Mouse (Mus musculus) neutrophil, adult 83 days (primary cell): ENCODE data around the gene Espl1. TPM values are rescaled to one million over a fixed set of nuclear protein-coding genes. Genes with fewer than 3 reads are reported as not detected.

Source experiments
- total RNA-seq, 2 experiments: library from RNA; stranded (reverse); gene quantifications; one replicate each; pipeline ENCODE4 v1.2.4; 2023

Espl1 gene
- total RNA-seq, result 10 to 100 TPM; 46.9 to 47.3 TPM

GRCm38 (mm10) chr15:102295633-102296367, at the start of gene Espl1:
Espl1 (plus strand) TSS chr15:102296266.

DNA sequence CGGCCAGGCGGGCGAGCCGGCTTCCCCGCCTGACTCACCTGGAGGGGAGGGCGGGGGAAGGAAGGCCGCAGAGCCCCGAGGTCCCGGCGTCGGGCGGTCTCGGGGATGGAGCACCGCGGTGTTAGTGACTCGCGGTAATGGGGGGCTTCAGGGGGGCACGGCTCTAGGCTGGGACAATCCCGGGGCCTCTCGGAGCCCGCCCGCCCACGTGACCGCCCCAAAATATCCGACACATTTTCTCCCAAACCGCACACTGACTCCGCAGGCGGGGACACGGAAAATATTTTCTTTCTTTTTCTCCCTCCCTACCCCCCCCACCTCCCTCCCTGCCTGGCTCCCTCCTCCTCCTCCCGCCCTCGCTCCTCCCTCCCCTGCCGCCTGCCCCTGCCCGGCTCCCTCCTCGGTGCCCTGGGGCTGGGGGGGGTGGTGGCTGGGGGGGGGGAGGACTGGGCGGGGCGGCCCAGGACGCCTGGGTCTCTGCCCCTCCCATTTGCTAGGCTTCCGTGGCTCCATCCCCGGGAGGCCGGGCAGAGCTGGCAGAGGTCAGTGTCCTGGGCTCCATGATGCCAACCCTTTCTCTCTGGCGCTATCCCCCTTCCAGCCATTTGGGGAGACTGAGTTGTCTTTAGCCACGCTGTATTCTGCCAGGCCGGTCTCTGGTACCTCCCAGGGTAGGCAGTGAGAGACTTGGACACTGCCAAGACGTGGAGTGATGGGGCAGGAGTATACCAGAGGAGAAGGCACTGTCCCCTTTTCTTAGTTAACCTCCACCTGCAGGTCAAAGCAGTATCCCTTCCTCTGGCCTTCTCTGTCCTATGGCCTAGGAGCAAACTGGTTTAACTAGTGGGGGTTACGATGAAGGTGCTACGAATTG, 38.6 kb upstream of the Espl1 start, which contains the start of gene Rarg:
Gene Rarg (minus strand): TSS at position 316 of the 874 bp plus-strand sequence.

DNA sequence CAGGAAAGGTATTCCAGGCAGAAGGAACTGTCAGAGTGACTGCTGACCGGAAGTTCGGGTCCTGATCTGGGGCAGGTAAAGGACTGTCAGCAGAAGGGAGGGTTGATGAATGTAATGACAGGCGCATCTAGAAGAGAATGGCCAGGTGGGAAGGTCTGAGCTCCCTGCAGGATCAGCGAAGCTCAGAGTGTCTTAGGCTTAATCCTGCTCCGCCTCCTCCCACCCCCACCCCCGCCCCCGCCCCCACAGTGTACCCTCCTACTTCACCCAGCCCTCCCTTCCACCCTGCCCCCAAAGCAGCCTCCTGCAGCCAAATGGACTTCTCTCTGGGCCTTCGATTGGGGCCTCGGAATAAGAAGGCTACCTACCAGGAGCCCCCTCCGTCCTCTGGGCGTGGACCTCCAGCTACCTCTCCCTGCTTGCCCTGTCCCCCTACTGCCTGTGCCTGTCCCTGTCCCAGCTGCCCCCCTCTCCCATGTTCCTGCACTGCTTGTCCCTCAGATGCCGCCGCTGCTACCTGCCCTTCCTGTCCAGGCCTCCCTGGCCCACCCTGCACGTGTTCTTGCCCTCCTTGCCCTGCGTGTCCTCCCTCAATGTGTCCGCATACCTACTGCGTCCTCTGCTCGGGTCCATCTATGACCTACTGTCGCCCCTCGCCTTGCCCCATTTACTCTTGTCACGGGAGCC, 25.6 kb upstream of the Espl1 start, which contains the start of gene Gm9918:
Gene Gm9918 (plus strand): TSS at position 290 of the 687 bp plus-strand sequence.

DNA sequence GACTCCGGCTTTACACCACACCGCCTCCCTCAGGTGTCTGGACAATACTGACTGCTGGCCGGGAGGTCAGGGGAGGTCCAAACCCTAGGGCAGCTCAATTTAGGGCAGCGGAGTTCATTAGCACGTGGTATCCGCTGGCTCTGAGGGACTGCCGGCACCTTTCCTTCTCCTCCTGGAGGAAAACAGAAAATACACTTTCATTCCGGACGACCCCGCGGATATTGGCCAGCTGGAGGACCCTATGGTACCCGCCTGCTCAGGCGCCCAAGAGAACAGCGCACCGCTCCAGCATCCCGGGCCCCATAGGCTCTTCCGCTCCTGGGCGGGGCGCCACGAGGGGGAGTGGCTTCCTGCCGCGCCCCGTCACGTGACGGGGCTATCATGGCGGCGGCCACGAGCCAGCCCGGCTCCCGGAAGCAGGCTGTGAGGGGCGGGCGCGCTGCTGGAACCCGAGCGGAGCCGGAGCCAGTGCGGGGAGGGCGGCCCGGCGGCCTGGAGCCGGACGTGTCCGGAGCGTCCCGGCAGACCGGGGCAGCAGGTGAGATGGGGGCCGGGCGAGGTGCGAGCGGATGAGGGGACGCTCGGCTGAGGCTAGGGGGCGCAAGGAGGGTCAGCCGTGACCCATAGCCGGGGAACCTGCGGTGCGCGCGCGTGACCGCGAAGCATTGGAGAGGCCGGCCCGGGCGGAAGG, 16.8 kb upstream of the Espl1 start, which contains the start of gene Mfsd5:
Gene Mfsd5 (plus strand): TSS at position 363 of the 691 bp plus-strand sequence.

GRCm38 (mm10) chr15:102326022-102326576, 30.0 kb downstream of the Espl1 start, which contains the start of gene Pfdn5:
Pfdn5 (plus strand) TSS chr15:102326116.

DNA sequence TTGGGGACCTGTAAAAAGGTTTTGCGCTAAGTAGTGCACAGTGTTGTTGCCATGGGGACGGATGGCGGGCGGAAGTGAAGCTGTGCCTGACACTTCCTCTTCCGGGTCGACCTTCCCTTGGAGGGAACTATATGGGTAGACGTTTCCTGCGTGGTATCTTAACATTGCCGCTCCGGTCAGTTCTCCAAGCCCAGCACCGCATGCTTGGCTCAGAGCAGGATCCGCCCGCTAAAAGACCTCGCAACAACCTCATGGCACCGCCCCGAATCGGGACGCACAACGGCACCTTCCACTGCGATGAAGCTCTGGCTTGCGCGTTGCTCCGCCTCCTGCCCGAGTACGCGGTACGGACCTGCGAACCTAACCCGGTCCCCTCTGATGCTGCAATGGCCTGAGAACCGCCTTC, 35.5 kb downstream of the Espl1 start, which contains the start of gene Myg1:
Gene Myg1 (plus strand): TSS at position 100 of the 406 bp plus-strand sequence.

GRCm38 (mm10) chr15:102350138-102350941, 54.3 kb downstream of the Espl1 start, which contains the start of gene Aaas:
Aaas (minus strand) TSS chr15:102350771.

GRCm38 (mm10) chr15:102366733-102367344, 70.8 kb downstream of the Espl1 start, which contains the start of gene Sp7:
Sp7 (minus strand) TSS chr15:102367182.

Other genes with a start within 250 kb of the Espl1 start
- 100 to 1,000 TPM; 134 to 139 TPM for gene Eif4b, start 222.5 kb upstream of the Espl1 start, total RNA-seq
- gene Tns2, start 195.9 kb upstream of the Espl1 start, total RNA-seq, result under 1 TPM; 0.53 to 0.64 TPM
- 10 to 100 TPM; 23.0 to 23.2 TPM for gene Spryd3, start 160.0 kb upstream of the Espl1 start, total RNA-seq
- under 1 TPM; 0.31 to 0.38 TPM for gene Igfbp6, start 151.9 kb upstream of the Espl1 start, total RNA-seq
- 1 to 10 TPM; 1.6 to 1.8 TPM for gene Soat2, start 145.7 kb upstream of the Espl1 start, total RNA-seq
- gene Zfp740, start 93.0 kb upstream of the Espl1 start, total RNA-seq, result 10 to 100 TPM; 74.2 to 76.8 TPM
- 10 to 100 TPM; 16.8 to 20.8 TPM for gene Csad, start 91.5 kb upstream of the Espl1 start, total RNA-seq
- 100 to 1,000 TPM; 220 to 236 TPM for gene Itgb7, start 64.3 kb upstream of the Espl1 start, total RNA-seq
- gene Rarg, start 38.7 kb upstream of the Espl1 start, total RNA-seq, result 10 to 100 TPM; 41.1 to 42.1 TPM
- not detected for gene Gm9918, start 25.7 kb upstream of the Espl1 start, total RNA-seq
- gene Mfsd5, start 16.8 kb upstream of the Espl1 start, total RNA-seq, result 10 to 100 TPM; 34.6 to 35.3 TPM
- 100 to 1,000 TPM; 250 to 257 TPM for gene Pfdn5, start 29.9 kb downstream of the Espl1 start, total RNA-seq
- gene Myg1, start 35.4 kb downstream of the Espl1 start, total RNA-seq, result 10 to 100 TPM; 33.5 to 38.1 TPM
- 10 to 100 TPM; 34.6 to 43.0 TPM for gene Aaas, start 54.5 kb downstream of the Espl1 start, total RNA-seq
- gene Sp7, start 70.9 kb downstream of the Espl1 start, total RNA-seq, result under 1 TPM; 0.68 to 0.84 TPM
- gene Sp1, start 109.9 kb downstream of the Espl1 start, total RNA-seq, result 100 to 1,000 TPM; 108 to 111 TPM
- gene Amhr2, start 149.1 kb downstream of the Espl1 start, total RNA-seq, result 1 to 10 TPM in 1 of 2 experiments, not detected in 1; 2.0 TPM
- gene Prr13, start 162.8 kb downstream of the Espl1 start, total RNA-seq, result 100 to 1,000 TPM; 305 to 384 TPM
- 100 to 1,000 TPM; 519 to 536 TPM for gene Pcbp2, start 174.3 kb downstream of the Espl1 start, total RNA-seq
- gene Gm10337, start 207.5 kb downstream of the Espl1 start, total RNA-seq, result 1 to 10 TPM; 4.9 to 5.8 TPM
- under 1 TPM; 0.26 to 0.42 TPM for gene Map3k12, start 220.8 kb downstream of the Espl1 start, total RNA-seq
- 10 to 100 TPM; 18.1 to 18.4 TPM for gene Tarbp2, start 221.9 kb downstream of the Espl1 start, total RNA-seq
- gene Npff, start 228.7 kb downstream of the Espl1 start, total RNA-seq, result 1 to 10 TPM; 5.3 to 7.1 TPM